Mouse (Mus musculus): ENCODE measurements around the gene Acap2. TPM values are rescaled to one million over a fixed set of nuclear protein-coding genes. Genes with fewer than 3 reads are reported as not detected.

Acap2 gene
- polyA plus RNA-seq (2015; fragmentation: Nextera tagmentation; extraction: Ambion mirVana), result 17.6 and 17.7 TPM in 2 replicates

DNA sequence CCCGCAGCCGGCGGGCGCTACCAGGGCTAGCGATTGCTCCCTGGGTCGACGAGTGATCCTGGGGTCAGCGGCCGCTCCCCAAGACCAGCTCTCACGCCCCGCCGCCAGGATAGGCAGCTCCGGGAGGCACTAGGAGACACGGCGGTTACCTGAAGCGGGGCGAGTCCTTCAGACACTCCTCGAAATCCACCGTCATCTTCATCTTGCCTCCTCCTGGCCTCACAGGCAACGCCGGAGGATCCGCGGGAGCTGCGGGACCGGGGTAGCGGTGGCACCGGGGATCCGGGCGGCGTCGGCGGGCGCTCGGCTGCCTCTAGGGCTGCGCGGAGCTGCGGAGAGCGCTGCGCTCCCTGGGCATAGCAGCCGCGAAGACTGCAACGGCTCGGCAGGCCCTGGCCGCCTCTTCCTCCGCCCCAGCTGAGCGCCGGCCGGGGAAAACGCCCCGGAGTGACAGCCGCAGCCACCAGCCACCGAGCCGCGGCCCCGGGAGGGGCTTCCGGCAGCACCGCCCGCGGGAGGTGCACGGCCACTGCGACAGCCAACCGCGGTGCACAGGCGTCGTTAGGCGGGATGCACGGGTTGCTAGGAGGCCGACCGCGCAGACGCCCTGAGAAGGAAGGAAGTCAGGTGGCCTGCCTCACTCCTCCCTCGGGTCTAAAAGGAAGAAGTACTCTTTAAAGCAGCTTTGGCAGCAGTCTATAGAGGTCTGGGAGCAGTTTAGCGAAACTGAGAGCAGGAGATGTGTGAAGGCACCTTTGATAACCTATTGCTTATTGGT is at the start of gene Acap2:
TSS of gene Acap2 (minus strand) at position 456 of the 778 bp plus-strand sequence.
- H3K27me3 ChIP-seq, result no peaks in the 10 kb centered on the region
- peak within 1 kb of the TSS; percentile 84 for H3K4me2 ChIP-seq
- H3K36me3 ChIP-seq, result no peaks in the 10 kb centered on the region
- H3K9me3 ChIP-seq (replicated peaks), result no peaks in the 10 kb centered on the region
- H3K4me1 ChIP-seq, result peaks cover 17% of the 10 kb centered on the region
- peak within 1 kb of the TSS; percentile 93 for H3K27ac ChIP-seq
- under 1% methylated on average over 73 of the region's 73 CpGs for WGBS
- ATAC-seq (replicated peaks; ENCODE audit: low FRiP score), result peak; percentile 100
- H3K9ac ChIP-seq, result peak within 1 kb of the TSS; percentile 80
- H3K4me3 ChIP-seq (replicated peaks), result peak within 1 kb of the TSS; percentile 95

DNA sequence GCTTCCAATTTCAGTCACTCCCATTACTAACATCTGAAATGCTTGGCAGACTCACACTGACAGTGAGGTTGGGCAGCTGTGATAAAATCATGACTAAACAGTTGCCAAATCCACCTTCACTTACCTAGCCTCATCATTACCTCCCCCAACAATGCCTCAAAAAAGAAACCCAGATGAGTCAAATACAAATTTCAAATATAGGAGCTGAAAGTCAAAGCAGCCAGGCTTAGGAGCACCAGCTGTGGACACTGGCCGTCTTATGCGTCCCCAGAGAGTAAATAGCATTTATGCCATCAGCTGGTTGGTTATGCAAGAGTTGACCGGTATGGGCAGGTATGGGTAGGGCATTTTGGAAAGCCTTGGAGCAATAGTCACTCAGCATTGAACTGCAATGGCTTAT is 48.4 kb upstream of the Acap2 start:
- no peak for ATAC-seq (replicated peaks; ENCODE audit: low FRiP score)
- Histone ChIP-seq H3K36me3 (peaks cover 16% of the 10 kb centered on the region), H3K9me3 (replicated peaks) (no peaks in the 10 kb centered on the region), H3K27ac (no peak overlapping the region), H3K4me1 (no peaks in the 10 kb centered on the region), H3K4me3 (replicated peaks) (no peak overlapping the region), H3K27me3 (no peaks in the 10 kb centered on the region), H3K9ac (no peak overlapping the region), H3K4me2 (no peak overlapping the region)
- WGBS, result 88% methylated on average over 3 of the region's 3 CpGs

DNA sequence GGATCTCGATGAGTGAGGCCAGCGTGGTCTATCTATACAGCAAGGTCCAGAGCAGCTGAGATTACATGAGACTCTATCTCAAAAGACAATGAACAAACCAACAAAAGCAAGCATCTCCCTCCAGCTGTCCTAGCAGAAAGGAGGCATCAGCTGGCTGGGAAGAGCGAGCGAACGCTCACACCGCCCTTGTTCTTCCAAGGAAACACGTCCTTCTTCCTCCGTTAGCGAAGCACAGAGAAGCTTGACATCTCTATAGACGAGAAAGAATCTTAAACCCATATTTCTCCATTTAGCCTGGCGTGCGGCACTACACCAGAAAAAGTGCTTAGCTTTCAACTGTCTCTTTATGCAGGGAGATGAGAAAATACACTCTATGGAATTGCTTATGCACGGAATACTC is 47.7 kb upstream of the Acap2 start:
- H3K4me2 ChIP-seq, result no peak overlapping the region
- no peaks in the 10 kb centered on the region for H3K27me3 ChIP-seq
- H3K9me3 ChIP-seq (replicated peaks), result no peaks in the 10 kb centered on the region
- 89% methylated on average over 13 of the region's 13 CpGs for WGBS
- H3K4me1 ChIP-seq, result no peaks in the 10 kb centered on the region
- no peak for ATAC-seq (replicated peaks; ENCODE audit: low FRiP score)
- H3K4me3 ChIP-seq (replicated peaks), result no peak overlapping the region
- no peak overlapping the region for H3K9ac ChIP-seq
- H3K27ac ChIP-seq, result no peak overlapping the region
- peaks cover 16% of the 10 kb centered on the region for H3K36me3 ChIP-seq

DNA sequence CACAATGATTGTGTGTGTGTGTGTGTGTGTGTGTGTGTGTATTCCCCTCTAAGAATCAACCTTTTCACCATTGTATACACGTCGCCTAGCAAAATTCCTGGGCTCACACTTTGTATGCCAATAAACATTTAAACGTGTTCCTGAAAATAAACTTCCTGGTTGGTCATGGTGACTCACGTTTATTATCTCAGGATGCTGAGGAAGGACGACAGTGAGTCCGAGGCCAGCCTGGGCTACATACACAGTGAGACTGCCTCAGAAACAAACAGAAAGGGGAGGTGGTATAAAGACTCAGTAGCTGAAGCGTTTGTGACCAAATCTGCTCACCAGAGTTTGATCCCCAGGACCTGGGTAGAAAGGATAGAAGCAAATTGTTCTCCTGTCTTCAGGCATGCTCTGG is 46.4 kb upstream of the Acap2 start:
- no peaks in the 10 kb centered on the region for H3K27me3 ChIP-seq
- H3K4me1 ChIP-seq, result no peaks in the 10 kb centered on the region
- no peaks in the 10 kb centered on the region for H3K9me3 ChIP-seq (replicated peaks)
- 77% methylated on average over 7 of the region's 7 CpGs for WGBS
- peaks cover 10% of the 10 kb centered on the region for H3K36me3 ChIP-seq
- H3K4me3 ChIP-seq (replicated peaks), result no peak overlapping the region
- H3K27ac ChIP-seq, result no peak overlapping the region
- no peak for ATAC-seq (replicated peaks; ENCODE audit: low FRiP score)
- H3K9ac ChIP-seq, result no peak overlapping the region
- no peak overlapping the region for H3K4me2 ChIP-seq

DNA sequence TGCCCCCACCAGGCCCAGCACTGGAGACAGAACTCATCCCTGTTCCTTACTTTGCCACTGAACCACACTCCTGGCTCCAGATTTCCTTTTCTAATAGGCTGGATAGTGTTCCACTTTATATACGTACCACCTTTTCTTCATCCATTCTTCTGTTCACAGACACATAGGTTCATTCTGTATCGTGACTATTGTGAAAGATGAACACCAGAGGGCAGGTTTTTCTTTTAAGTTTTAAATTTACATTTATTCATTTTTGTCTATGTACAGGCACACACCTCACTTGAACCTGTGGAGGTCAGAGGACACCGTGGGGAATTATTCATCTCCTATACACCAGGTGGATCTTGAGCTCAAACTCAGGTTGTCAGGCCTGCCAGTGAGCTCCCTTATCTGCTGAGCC is 43.0 kb upstream of the Acap2 start:
- WGBS, result 80% methylated on average over 3 of the region's 3 CpGs
- Histone ChIP-seq H3K9ac (no peak overlapping the region), H3K36me3 (no peaks in the 10 kb centered on the region), H3K27ac (no peak overlapping the region), H3K4me2 (no peak overlapping the region), H3K27me3 (no peaks in the 10 kb centered on the region), H3K9me3 (replicated peaks) (no peaks in the 10 kb centered on the region), H3K4me3 (replicated peaks) (no peak overlapping the region), H3K4me1 (no peaks in the 10 kb centered on the region)
- no peak for ATAC-seq (replicated peaks; ENCODE audit: low FRiP score)

DNA sequence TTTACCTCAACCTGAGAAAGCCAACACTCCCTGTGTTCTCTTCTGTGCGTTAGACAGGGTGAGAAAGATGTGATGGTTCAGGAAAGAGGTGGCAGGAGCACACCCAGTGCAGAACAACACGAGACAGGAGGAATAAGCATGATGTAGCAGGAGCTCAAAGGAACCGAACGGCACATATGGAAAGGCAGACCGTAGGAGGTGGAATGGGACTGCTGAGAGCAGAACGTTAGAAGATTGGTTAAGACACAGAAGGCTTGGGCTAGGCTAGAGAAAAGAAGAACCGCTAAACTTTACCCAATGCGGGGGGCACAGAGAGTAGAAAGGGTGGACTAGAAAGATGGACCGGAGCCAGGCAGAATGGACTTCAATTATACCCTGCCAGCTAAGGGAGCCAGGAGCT is 40.4 kb upstream of the Acap2 start:
- ATAC-seq (replicated peaks; ENCODE audit: low FRiP score), result no peak
- Histone ChIP-seq H3K4me2 (no peak overlapping the region), H3K4me3 (replicated peaks) (no peak overlapping the region), H3K27ac (no peak overlapping the region), H3K9ac (no peak overlapping the region), H3K9me3 (replicated peaks) (no peaks in the 10 kb centered on the region), H3K27me3 (no peaks in the 10 kb centered on the region), H3K4me1 (no peaks in the 10 kb centered on the region), H3K36me3 (no peaks in the 10 kb centered on the region)
- 80% methylated on average over 9 of the region's 9 CpGs for WGBS

DNA sequence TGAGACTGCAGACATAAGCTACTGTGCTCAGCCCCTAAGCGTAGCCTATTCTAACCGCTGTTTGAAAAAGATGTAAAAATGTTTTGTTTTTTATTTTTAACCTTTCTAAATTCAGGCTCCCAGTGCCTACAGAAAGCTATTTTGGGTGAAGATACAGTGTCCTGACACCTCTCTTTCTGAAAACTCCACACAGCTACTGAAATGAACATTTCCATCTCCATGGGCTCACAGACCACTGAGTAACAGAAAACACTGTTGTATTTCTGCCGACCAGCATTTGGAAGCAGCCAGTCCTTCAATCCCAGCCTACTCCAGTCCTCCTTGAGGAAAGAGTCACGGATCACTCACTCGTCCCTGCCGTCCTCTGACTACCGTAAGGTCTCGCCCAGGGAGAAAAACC is 39.5 kb upstream of the Acap2 start:
- no peak overlapping the region for H3K9ac ChIP-seq
- ATAC-seq (replicated peaks; ENCODE audit: low FRiP score), result no peak
- no peaks in the 10 kb centered on the region for H3K9me3 ChIP-seq (replicated peaks)
- peaks cover 5% of the 10 kb centered on the region for H3K4me1 ChIP-seq
- H3K36me3 ChIP-seq, result no peaks in the 10 kb centered on the region
- H3K27me3 ChIP-seq, result no peaks in the 10 kb centered on the region
- WGBS, result 89% methylated on average over 8 of the region's 8 CpGs
- H3K27ac ChIP-seq, result no peak overlapping the region
- H3K4me2 ChIP-seq, result no peak overlapping the region
- H3K4me3 ChIP-seq (replicated peaks), result no peak overlapping the region

DNA sequence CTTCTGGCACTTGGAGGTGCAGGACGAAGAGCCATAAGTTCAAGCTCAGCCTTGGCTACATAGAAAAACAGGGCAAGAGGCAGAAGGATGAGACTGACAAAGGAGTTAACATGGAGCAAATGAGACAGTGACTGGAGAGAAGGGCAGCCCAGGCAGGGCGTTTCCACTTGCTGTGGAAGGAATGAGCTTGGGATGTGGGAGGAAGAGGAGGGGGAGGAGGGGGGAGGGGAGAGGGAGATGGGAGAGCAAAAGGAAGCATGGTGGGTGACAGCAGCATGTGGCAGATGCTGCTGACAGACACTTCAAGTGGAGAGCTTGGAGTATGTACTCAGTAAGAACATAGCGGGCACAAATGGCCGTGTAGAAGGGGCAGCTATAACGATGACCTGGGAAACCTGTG is 37.2 kb upstream of the Acap2 start:
- Histone ChIP-seq H3K36me3 (no peaks in the 10 kb centered on the region), H3K27ac (no peak overlapping the region), H3K4me3 (replicated peaks) (no peak overlapping the region), H3K9ac (no peak overlapping the region), H3K27me3 (no peaks in the 10 kb centered on the region), H3K4me2 (no peak overlapping the region), H3K4me1 (peaks cover 19% of the 10 kb centered on the region), H3K9me3 (replicated peaks) (no peaks in the 10 kb centered on the region)
- WGBS, result 78% methylated on average over 5 of the region's 5 CpGs
- no peak for ATAC-seq (replicated peaks; ENCODE audit: low FRiP score)

DNA sequence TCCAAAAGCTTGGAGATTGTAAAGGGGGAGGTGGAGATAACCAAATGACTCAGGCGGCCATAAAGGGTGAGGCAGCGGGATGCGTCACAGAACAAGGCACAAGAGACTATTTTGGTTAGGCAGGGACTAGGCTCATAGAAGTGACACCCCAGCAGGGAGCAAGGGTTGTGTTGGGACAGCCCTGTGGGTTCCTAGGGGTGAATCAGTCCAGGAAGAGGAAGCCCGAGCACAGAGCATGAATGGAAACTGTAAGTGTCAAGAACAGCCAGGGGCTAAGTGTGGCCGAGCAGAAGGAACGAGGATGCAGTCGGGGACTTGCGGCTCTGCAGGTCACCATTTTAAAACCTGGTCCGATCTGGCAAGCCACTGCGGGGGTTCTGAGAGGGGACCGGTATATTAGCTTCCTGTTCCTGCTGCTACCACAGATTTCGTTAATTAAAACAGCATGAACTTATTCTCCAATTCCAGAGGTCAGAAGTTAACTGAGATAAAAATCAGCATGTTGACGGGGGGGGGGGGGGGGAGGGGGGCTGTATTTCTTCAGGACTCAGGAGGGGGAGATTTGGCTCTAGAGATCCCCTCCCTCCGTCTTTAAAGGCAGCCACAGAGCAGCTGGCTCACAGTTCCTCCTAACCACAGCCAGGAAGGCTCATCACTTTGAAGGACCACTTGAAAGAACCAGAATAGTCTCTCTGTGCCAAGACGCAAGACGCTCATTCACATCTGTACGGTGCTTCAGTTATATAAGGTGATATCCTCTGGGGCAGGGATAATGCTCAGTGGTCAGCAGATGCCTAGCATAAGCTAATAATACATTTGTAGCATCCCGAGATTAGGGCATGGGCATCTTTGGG is 34.6 kb upstream of the Acap2 start:
- 21% methylated on average over 18 of the region's 18 CpGs for WGBS
- H3K27me3 ChIP-seq, result no peaks in the 10 kb centered on the region
- no peaks in the 10 kb centered on the region for H3K9me3 ChIP-seq (replicated peaks)
- H3K4me1 ChIP-seq, result peaks cover 23% of the 10 kb centered on the region
- H3K4me3 ChIP-seq (replicated peaks), result no peak overlapping the region
- ATAC-seq (replicated peaks; ENCODE audit: low FRiP score), result no peak
- peak overlapping the region; percentile 45 for H3K4me2 ChIP-seq
- no peaks in the 10 kb centered on the region for H3K36me3 ChIP-seq
- H3K27ac ChIP-seq, result no peak overlapping the region
- H3K9ac ChIP-seq, result no peak overlapping the region

DNA sequence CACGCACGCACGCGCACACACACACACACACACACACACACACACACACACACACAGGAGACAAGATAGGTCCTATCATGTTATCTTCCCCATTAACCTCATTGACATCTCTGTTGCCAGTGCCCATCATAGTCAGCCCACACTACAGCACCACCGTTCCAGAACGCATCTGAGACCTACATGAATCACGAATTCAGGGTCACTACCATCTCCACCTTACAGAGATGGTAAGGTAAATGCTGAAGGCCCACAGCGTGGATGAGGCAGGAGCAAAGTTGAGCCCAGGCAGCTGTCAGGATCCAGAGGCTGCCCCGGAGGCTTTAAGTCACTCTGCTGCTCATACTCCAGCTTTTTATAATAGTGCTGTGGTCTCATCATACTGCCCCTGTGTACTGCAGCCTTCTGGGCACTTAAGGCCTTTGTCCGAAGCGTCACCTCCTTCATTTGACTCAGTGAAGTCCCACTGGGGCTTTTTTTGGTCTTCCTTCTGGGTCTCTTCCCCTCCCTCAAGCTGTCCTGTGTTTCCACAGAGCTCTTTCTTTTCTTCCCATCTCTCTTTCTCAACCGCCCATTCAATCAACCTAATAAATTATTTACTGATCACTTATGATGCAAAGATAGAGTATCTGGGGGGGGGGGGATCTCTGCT is 33.9 kb upstream of the Acap2 start:
- Histone ChIP-seq H3K27ac (no peak overlapping the region), H3K4me2 (no peak overlapping the region; the same call in 1 of the 2 replicates), H3K4me1 (peaks cover 23% of the 10 kb centered on the region), H3K27me3 (no peaks in the 10 kb centered on the region), H3K9me3 (replicated peaks) (no peaks in the 10 kb centered on the region), H3K4me3 (replicated peaks) (no peak overlapping the region), H3K36me3 (no peaks in the 10 kb centered on the region), H3K9ac (no peak overlapping the region)
- no peak for ATAC-seq (replicated peaks; ENCODE audit: low FRiP score)
- 79% methylated on average over 12 of the region's 12 CpGs for WGBS

DNA sequence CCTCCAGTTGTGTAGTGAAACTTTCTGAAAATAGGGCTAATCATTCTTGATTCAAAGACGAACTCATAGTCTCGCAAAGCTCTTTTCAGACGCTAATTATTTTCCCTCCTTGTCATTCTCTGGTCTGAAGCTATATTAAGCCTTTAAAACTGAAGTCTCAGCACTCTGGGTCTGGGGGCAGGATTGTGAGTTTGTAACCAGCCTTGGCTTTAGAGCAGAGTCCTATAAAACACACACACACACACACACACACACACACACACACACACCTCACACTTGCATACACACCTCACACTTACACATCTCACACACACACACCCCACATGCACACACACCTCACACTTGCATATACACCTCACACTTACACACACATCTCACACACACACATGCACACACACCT is 33.3 kb upstream of the Acap2 start:
- no peaks in the 10 kb centered on the region for H3K9me3 ChIP-seq (replicated peaks)
- no peak overlapping the region for H3K9ac ChIP-seq
- no peak for ATAC-seq (replicated peaks; ENCODE audit: low FRiP score)
- H3K4me2 ChIP-seq, result peak overlapping the region; percentile 58
- H3K27me3 ChIP-seq, result no peaks in the 10 kb centered on the region
- no peaks in the 10 kb centered on the region for H3K36me3 ChIP-seq
- WGBS, result 46% methylated on average over 3 of the region's 3 CpGs
- peaks cover 23% of the 10 kb centered on the region for H3K4me1 ChIP-seq
- H3K4me3 ChIP-seq (replicated peaks), result no peak overlapping the region
- H3K27ac ChIP-seq, result no peak overlapping the region
